Mouse (Mus musculus): ENCODE measurements around the gene Iah1. TPM values are rescaled to one million over a fixed set of nuclear protein-coding genes. Genes with fewer than 3 reads are reported as not detected.

Iah1 gene
- polyA plus RNA-seq, 1 experiment from 2014 or later, result 31.3 TPM

DNA sequence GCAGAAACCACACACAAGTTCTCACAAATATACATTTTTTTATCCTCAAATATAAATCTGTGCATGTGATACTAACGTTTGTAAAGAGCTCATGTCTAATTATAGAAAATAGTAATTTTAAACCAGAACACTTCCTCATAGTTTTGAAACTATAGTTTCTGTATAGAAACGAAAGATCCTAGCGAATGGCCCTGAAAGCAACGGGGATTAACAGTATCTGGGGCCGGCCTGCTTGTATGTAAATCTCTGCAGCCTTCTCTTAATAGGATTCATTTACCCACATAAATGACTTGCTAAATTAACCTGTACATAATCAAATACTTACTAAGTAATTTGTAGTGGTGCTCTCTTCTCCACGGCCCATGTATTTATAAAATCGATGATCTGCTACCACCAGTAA lies 30.8 kb downstream of the Iah1 start:
- ATAC-seq, result no peak
- no peaks in the 10 kb centered on the region for H3K4me1 ChIP-seq (ENCODE audit: control insufficient read depth, insufficient read depth, low read depth, low read length)
- H3K4me3 ChIP-seq (ENCODE audit: low read length), result no peak overlapping the region
- no peaks in the 10 kb centered on the region for H3K27me3 ChIP-seq (replicated peaks; ENCODE audit: control insufficient read depth, insufficient read depth, low read length)
- no peak overlapping the region for H3K27ac ChIP-seq (ENCODE audit: low read depth, low read length)
- no peak overlapping the region for H3K9ac ChIP-seq (ENCODE audit: low read depth, low read length)
- H3K4me2 ChIP-seq (ENCODE audit: low read length), result no peak overlapping the region
- peaks cover 7% of the 10 kb centered on the region; the same call in 1 of the 2 replicates for H3K36me3 ChIP-seq (ENCODE audit: control insufficient read depth, insufficient read depth, low read length)
- no peaks in the 10 kb centered on the region for H3K9me3 ChIP-seq (ENCODE audit: control insufficient read depth, low read length)
- WGBS, result 84% methylated on average over 7 of the region's 7 CpGs

- no peak overlapping the region for H3K9ac ChIP-seq (ENCODE audit: low read depth, low read length)
- H3K9me3 ChIP-seq (ENCODE audit: control insufficient read depth, low read length), result no peaks in the 10 kb centered on the region
- peaks cover 18% of the 10 kb centered on the region for H3K36me3 ChIP-seq (ENCODE audit: control insufficient read depth, insufficient read depth, low read length)
- no peak overlapping the region for H3K4me2 ChIP-seq (ENCODE audit: low read length)
- H3K4me1 ChIP-seq (ENCODE audit: control insufficient read depth, insufficient read depth, low read depth, low read length), result no peaks in the 10 kb centered on the region
- H3K4me3 ChIP-seq (ENCODE audit: low read length), result no peak overlapping the region
- no peak overlapping the region for H3K27ac ChIP-seq (ENCODE audit: low read depth, low read length)
- no peak for ATAC-seq
- no peaks in the 10 kb centered on the region for H3K27me3 ChIP-seq (replicated peaks; ENCODE audit: control insufficient read depth, insufficient read depth, low read length)
- 25% methylated on average over 7 of the region's 7 CpGs for WGBS
These were observed 34.1 kb downstream of the Iah1 start for GRCm38 (mm10) chr12:21350113-21350876.

DNA sequence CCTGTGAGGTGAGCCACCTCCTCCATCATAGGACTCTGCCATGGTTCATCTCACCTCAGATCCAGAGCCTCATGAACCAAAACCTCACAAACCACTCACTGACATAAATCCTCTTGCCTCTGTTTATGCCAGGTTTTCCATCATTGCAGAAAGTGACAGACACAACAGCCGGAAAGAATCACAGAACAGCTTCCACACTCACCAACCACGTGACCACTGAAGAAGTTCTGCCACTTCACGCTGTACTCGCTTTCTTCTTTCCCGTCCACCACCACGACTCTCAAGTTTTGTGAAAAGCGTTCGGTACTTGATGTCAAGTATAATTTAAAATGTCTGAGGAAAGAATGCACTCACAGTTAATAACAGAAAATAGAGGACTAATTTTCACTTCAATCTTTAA lies 37.5 kb downstream of the Iah1 start:
- Histone ChIP-seq H3K9ac (ENCODE audit: low read depth, low read length) (no peak overlapping the region), H3K27ac (ENCODE audit: low read depth, low read length) (no peak overlapping the region), H3K36me3 (ENCODE audit: control insufficient read depth, insufficient read depth, low read length) (peaks cover 15% of the 10 kb centered on the region), H3K4me1 (ENCODE audit: control insufficient read depth, insufficient read depth, low read depth, low read length) (no peaks in the 10 kb centered on the region), H3K9me3 (ENCODE audit: control insufficient read depth, low read length) (no peaks in the 10 kb centered on the region), H3K4me3 (ENCODE audit: low read length) (no peak overlapping the region), H3K4me2 (ENCODE audit: low read length) (no peak overlapping the region), H3K27me3 (replicated peaks; ENCODE audit: control insufficient read depth, insufficient read depth, low read length) (no peaks in the 10 kb centered on the region)
- 98% methylated on average over 8 of the region's 8 CpGs for WGBS
- ATAC-seq, result no peak

DNA sequence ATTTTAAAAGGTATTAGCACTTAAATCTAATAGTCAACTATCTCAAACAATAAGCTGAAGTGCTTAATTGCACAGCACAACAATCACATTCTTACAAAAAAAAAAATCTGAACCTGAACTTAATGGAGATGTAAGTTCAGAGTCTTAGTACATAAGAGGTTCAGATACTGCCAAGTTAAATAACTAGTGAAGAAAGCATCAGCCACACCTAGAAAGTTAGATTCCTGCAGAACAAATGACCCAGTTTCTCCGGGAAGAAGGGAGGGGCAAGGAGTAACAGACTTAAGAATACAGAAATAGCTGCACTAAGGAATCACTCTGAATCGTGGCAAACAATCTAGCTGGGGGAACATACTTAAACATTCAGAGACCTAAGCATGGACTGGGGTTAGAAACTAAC lies 46.5 kb downstream of the Iah1 start:
- Histone ChIP-seq H3K9ac (ENCODE audit: low read depth, low read length) (no peak overlapping the region), H3K9me3 (ENCODE audit: control insufficient read depth, low read length) (no peaks in the 10 kb centered on the region), H3K4me3 (ENCODE audit: low read length) (no peak overlapping the region), H3K36me3 (ENCODE audit: control insufficient read depth, insufficient read depth, low read length) (no peaks in the 10 kb centered on the region), H3K4me2 (ENCODE audit: low read length) (no peak overlapping the region), H3K27me3 (replicated peaks; ENCODE audit: control insufficient read depth, insufficient read depth, low read length) (no peaks in the 10 kb centered on the region), H3K27ac (ENCODE audit: low read depth, low read length) (no peak overlapping the region), H3K4me1 (ENCODE audit: control insufficient read depth, insufficient read depth, low read depth, low read length) (no peaks in the 10 kb centered on the region)
- WGBS, result 79% methylated on average over 2 of the region's 2 CpGs
- ATAC-seq, result no peak

- Histone ChIP-seq H3K9me3 (ENCODE audit: control insufficient read depth, low read length) (no peaks in the 10 kb centered on the region), H3K27ac (ENCODE audit: low read depth, low read length) (no peak overlapping the region), H3K4me3 (ENCODE audit: low read length) (no peak overlapping the region), H3K9ac (ENCODE audit: low read depth, low read length) (no peak overlapping the region), H3K36me3 (ENCODE audit: control insufficient read depth, insufficient read depth, low read length) (no peaks in the 10 kb centered on the region), H3K4me1 (ENCODE audit: control insufficient read depth, insufficient read depth, low read depth, low read length) (no peaks in the 10 kb centered on the region), H3K27me3 (replicated peaks; ENCODE audit: control insufficient read depth, insufficient read depth, low read length) (no peaks in the 10 kb centered on the region), H3K4me2 (ENCODE audit: low read length) (no peak overlapping the region)
- 96% methylated on average over 3 of the region's 3 CpGs for WGBS
- no peak for ATAC-seq
These were observed 47.0 kb downstream of the Iah1 start for GRCm38 (mm10) chr12:21363195-21363594.

DNA sequence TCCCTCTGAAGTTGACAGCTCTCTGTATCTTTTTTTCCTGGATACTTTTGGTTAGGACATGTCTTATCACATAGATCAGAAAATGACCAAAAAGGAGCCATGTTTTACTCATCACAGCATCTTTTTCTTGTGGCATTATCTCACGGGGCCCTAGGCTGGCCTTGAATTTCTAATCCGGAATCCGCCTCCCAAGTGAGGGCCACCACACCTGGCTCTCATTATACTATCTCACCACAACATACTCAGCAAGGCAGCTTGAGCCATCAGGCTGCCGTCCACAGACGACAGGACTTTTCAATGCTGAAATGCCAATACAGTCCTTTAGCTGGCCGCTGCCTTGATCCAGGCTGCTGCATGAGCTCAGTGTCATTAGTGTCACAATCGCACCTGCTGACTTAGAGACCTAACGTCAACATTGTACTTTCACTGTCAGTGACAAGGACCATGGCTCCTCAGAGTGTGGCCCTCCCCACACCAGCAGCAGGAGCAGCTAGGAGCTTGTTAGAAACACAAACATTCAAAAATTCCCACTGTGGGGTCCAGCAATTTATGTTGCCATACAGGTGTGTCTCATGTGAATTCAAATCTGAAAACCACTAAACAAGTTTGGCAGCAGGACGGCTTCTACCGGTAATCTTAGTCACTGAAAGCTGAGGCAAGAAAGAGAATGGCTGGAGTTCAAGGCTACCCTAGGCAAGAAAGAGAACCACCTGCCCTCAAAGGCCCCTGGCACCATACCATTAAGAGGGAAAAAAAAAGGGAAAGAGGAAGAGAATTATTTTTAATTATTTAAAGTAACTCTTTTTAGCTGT lies 48.6 kb downstream of the Iah1 start:
- H3K4me3 ChIP-seq (ENCODE audit: low read length), result no peak overlapping the region
- no peak overlapping the region for H3K9ac ChIP-seq (ENCODE audit: low read depth, low read length)
- no peak for ATAC-seq
- 85% methylated on average over 10 of the region's 10 CpGs for WGBS
- no peaks in the 10 kb centered on the region for H3K4me1 ChIP-seq (ENCODE audit: control insufficient read depth, insufficient read depth, low read depth, low read length)
- H3K9me3 ChIP-seq (ENCODE audit: control insufficient read depth, low read length), result no peaks in the 10 kb centered on the region
- no peaks in the 10 kb centered on the region for H3K36me3 ChIP-seq (ENCODE audit: control insufficient read depth, insufficient read depth, low read length)
- H3K27me3 ChIP-seq (replicated peaks; ENCODE audit: control insufficient read depth, insufficient read depth, low read length), result no peaks in the 10 kb centered on the region
- no peak overlapping the region for H3K4me2 ChIP-seq (ENCODE audit: low read length)
- no peak overlapping the region for H3K27ac ChIP-seq (ENCODE audit: low read depth, low read length)

- 94% methylated on average over 9 of the region's 9 CpGs for WGBS
- Histone ChIP-seq H3K4me2 (ENCODE audit: low read length) (no peak overlapping the region), H3K9ac (ENCODE audit: low read depth, low read length) (no peak overlapping the region), H3K4me1 (ENCODE audit: control insufficient read depth, insufficient read depth, low read depth, low read length) (peaks cover 6% of the 10 kb centered on the region), H3K36me3 (ENCODE audit: control insufficient read depth, insufficient read depth, low read length) (no peaks in the 10 kb centered on the region), H3K4me3 (ENCODE audit: low read length) (no peak overlapping the region), H3K27me3 (replicated peaks; ENCODE audit: control insufficient read depth, insufficient read depth, low read length) (no peaks in the 10 kb centered on the region), H3K9me3 (ENCODE audit: control insufficient read depth, low read length) (no peaks in the 10 kb centered on the region), H3K27ac (ENCODE audit: low read depth, low read length) (no peak overlapping the region)
- ATAC-seq, result no peak
These were observed 52.3 kb downstream of the Iah1 start for GRCm38 (mm10) chr12:21368376-21369086.

- Histone ChIP-seq H3K4me1 (ENCODE audit: control insufficient read depth, insufficient read depth, low read depth, low read length) (peaks cover 6% of the 10 kb centered on the region), H3K36me3 (ENCODE audit: control insufficient read depth, insufficient read depth, low read length) (no peaks in the 10 kb centered on the region), H3K4me2 (ENCODE audit: low read length) (no peak overlapping the region), H3K9me3 (ENCODE audit: control insufficient read depth, low read length) (no peaks in the 10 kb centered on the region), H3K4me3 (ENCODE audit: low read length) (no peak overlapping the region), H3K27me3 (replicated peaks; ENCODE audit: control insufficient read depth, insufficient read depth, low read length) (no peaks in the 10 kb centered on the region), H3K27ac (ENCODE audit: low read depth, low read length) (no peak overlapping the region), H3K9ac (ENCODE audit: low read depth, low read length) (no peak overlapping the region)
- no peak for ATAC-seq
- WGBS, result 98% methylated on average over 5 of the region's 5 CpGs
These were observed 52.9 kb downstream of the Iah1 start for GRCm38 (mm10) chr12:21369087-21369410.

DNA sequence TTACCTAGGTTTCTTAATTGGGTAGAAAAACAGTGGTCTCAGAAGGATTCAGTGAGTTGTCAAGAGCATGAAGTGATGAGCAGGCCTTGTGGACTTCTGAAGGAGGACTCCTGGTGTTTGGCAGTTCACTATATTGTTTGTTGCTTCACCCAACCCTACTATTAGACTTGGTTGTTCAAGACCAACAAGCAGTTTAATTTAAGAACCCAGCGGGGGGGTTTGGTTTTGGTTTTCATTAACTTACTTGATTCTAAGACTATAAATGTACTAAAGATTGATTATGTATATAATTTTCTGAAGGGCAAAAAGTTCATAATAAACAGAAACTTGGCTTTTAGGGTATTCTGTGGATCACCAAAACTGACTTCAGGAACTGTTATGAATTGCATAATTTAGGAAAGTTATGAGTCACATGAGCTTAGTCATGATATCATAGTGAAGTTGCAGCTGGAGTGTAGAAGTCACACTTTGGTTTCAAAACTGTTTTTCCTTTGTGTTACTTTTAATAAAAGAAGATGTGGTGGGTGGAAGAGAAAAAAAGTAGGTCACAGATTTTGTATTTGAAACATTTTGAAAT lies 53.9 kb downstream of the Iah1 start:
- WGBS, result 97% methylated on average over 1 of the region's 1 CpGs
- no peaks in the 10 kb centered on the region for H3K27me3 ChIP-seq (replicated peaks; ENCODE audit: control insufficient read depth, insufficient read depth, low read length)
- no peak for ATAC-seq
- no peak overlapping the region for H3K4me3 ChIP-seq (ENCODE audit: low read length)
- H3K4me1 ChIP-seq (ENCODE audit: control insufficient read depth, insufficient read depth, low read depth, low read length), result peaks cover 6% of the 10 kb centered on the region
- H3K4me2 ChIP-seq (ENCODE audit: low read length), result no peak overlapping the region
- H3K27ac ChIP-seq (ENCODE audit: low read depth, low read length), result no peak overlapping the region
- no peaks in the 10 kb centered on the region for H3K36me3 ChIP-seq (ENCODE audit: control insufficient read depth, insufficient read depth, low read length)
- no peak overlapping the region for H3K9ac ChIP-seq (ENCODE audit: low read depth, low read length)
- no peaks in the 10 kb centered on the region for H3K9me3 ChIP-seq (ENCODE audit: control insufficient read depth, low read length)
